Mouse (Mus musculus): ENCODE measurements at regions not wholly inside any gene's neighbourhood (a gene's known extent, or its start where the extent isn't known, plus 50 kb on each side); places are given as distances from the start of the nearest gene placed in this dataset.

DNA sequence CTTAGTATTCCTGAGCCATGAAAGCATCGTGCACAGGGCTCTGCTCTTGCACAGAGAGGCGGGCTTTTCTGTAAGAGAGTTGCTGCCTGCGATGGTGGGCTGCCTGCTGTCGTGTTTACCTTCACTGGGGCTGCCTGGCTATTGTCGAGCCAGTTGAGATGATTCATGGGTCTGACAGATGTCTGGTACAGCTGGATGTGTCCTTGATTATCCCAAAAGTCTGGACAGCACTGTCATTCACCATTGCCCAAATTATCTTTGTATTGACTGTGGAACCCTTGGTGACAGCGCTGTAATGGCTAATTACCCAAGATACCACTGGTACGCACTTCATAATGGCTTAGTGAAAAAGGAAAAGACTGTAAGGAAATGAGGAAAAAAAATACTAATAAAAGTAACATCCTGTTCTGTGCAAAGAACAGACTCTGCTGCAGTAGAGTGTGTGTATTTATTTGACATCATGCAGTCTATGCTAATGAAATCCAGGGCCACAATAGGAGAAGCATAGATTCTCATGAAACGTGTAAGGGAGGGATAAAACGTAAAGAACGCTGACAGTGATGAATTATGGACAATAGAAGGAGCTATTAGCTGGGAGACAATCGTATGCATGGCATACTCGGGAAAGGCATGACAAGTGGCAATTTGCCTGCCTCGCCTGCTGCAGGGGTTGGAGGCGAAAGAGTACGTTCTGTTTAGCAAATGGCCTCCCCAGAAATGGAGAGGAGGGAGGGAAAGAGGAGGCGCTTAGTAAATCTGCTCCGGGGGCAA is 208.2 kb upstream of the Atp5g3 start:
- in situ Hi-C loops (cut with MboI; ENCODE audit: low sequenced_read_pairs) = no loop called here

- in situ Hi-C loops (cut with MboI; ENCODE audit: low sequenced_read_pairs) = no loop called here
Observed at GRCm38 (mm10) chr2:74106472-74106871, 195.3 kb upstream of the Atp5g3 start.

- in situ Hi-C loops (cut with MboI; ENCODE audit: low sequenced_read_pairs) = no loop called here
Observed at GRCm38 (mm10) chr2:74099671-74100372, 188.7 kb upstream of the Atp5g3 start.

DNA sequence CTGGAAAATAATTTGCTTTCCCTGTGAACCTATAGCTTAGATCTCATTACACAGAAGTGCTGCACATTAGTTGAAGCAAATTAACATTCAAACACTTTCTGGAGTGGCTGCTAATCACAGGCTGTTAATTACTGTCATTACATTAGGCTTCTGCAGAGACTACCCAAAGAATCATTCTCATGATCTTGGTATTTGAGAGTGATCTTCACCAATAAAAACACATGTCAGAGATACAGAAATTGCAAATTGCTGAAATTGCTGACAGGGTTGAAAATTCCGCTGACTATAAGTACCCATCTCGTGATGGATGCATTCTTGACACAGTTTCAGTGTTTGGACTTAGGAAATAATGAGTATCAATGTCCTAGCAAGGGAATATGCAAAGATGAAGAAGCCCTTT is 185.7 kb upstream of the Atp5g3 start:
- in situ Hi-C loops (cut with MboI; ENCODE audit: low sequenced_read_pairs) = no loop called here

DNA sequence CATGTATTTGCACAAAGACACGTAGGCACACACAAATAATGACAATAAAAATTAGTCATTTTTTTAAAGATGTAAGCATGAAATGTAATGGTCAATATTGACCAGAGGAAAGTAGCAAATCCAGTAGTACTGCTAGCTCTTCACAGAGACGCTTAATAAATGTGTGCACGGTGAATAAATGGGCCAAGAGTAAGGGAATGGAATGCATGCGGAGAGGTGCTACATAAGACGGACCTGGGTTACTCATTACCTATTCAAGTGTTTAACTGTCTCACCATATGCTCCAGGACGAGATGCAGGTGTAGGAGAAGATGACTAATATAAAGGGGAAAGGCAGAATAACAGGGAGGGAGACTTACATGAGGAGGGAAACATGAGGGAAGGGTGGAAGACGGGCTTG is 182.4 kb upstream of the Atp5g3 start:
- in situ Hi-C loops (cut with MboI; ENCODE audit: low sequenced_read_pairs) = no loop called here

GRCm38 (mm10) chr2:74087375-74087774 is 176.2 kb upstream of the Atp5g3 start:
- in situ Hi-C loops (cut with MboI; ENCODE audit: low sequenced_read_pairs) = no loop called here

DNA sequence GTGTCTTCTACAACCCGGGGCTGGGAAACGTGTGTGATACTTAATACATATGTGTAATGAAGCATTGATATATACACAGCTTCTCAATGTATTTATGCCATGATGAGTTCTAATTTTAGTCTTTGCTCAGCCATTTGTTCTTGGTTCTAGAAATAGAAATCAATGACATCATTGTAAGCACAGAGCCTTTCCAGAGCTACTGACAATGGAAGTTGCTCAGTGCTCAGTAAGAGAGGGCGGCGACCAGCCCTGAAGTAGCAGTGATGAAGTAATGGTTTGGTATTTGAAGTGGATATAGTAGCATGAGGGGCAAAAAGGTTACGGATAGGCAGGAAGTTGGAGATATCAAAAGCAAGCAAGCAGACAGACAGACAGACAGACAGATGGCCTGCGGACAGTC is 173.8 kb upstream of the Atp5g3 start:
- in situ Hi-C loops (cut with MboI; ENCODE audit: low sequenced_read_pairs) = no loop called here

- in situ Hi-C loops (cut with MboI; ENCODE audit: low sequenced_read_pairs) = no loop called here
Observed at GRCm38 (mm10) chr2:74076774-74077173, 165.6 kb upstream of the Atp5g3 start.

DNA sequence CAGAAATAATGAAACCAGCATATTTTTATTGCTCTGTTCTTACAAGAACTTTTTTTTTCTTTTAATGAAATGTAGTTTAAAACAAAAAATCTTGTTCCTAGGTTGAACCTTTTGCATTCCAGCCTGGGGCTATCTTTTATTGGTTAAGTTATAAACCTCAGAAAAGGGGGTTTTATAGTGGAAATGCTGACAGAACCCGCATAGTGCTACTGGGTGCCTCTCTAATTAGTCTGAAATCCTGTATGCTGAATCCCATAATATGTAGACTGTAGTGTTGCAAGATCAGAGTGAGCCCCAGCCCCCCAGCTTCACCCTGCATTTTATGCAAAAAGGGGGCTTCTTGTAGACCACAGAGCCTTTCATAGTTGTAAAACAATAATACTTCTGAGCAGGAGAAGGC is 164.4 kb upstream of the Atp5g3 start:
- in situ Hi-C loops (cut with MboI; ENCODE audit: low sequenced_read_pairs) = no loop called here

DNA sequence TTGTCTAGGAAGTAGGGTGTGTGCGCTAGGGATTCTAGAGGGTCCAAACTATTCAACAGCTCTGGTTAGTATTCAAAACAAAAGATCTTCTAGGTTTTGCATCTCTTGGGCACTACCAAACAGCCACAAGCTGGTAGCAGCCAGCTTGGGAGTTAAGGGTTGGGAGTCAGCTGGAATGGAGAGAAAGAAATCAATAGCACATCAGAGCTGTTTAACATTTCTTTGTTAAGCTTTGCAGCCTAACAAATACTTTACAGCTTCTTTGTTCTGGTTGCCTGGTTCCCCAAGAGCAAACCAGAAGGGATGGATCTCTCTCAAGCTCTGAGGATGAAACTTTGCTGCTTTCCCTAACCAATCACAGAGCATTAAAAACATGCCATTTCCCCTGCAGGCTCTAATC is 162.3 kb upstream of the Atp5g3 start:
- in situ Hi-C loops (cut with MboI; ENCODE audit: low sequenced_read_pairs) = loop anchor here (25.0 kb wide), 1 partner anchor 589 kb away; the partner anchor contains the start of genes Evx2 and Hoxd13

DNA sequence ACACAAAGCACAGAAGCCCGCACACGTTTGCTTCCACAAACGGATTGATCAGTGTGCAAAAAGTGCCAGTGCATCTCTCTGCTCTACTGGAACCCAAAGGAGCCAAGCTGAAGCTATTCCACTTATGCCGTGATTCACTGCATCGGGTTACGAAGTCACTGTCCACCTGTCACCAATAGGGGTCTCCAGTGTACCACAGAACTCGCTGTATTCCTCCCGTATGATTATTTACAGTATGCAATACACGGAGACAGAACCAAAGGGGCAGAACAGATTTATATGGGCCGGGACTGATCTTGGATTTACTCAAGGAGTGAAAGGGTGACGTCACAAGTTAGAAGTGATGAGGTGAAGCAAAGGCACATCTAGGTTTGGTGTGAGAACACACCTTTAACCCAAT is 155.5 kb upstream of the Atp5g3 start:
- in situ Hi-C loops (cut with MboI; ENCODE audit: low sequenced_read_pairs) = loop anchor here (25.0 kb wide), 1 partner anchor 596 kb away; the partner anchor contains the start of genes Evx2 and Hoxd13

- in situ Hi-C loops (cut with MboI; ENCODE audit: low sequenced_read_pairs) = loop anchor here (25.0 kb wide), 1 partner anchor 598 kb away; the partner anchor contains the start of genes Evx2 and Hoxd13
Observed at GRCm38 (mm10) chr2:74064369-74064768, 153.2 kb upstream of the Atp5g3 start.

- in situ Hi-C loops (cut with MboI; ENCODE audit: low sequenced_read_pairs) = loop anchor here (25.0 kb wide), 1 partner anchor 599 kb away; the partner anchor contains the start of genes Evx2 and Hoxd13
Observed at GRCm38 (mm10) chr2:74063777-74064176, 152.7 kb upstream of the Atp5g3 start.

DNA sequence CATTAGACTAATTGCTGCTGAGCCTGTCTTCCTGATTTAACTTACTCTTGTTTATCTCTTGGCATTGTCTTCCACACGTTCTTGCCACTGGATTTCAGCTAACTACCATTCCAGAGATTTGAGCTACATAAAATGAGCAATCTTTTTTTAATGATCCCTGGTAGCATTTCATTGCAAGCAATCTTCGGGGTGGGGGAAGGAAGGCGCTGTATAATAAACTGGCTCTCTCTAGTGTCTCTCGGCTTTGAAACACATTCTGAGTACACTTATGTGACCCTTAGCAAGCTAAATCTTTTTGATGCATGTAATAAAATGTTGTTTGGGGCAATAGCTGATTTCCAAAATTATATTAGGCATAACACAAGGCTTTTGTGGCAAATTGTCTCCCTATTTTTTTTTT is 152.2 kb upstream of the Atp5g3 start:
- in situ Hi-C loops (cut with MboI; ENCODE audit: low sequenced_read_pairs) = loop anchor here (25.0 kb wide), 1 partner anchor 599 kb away; the partner anchor contains the start of genes Evx2 and Hoxd13

DNA sequence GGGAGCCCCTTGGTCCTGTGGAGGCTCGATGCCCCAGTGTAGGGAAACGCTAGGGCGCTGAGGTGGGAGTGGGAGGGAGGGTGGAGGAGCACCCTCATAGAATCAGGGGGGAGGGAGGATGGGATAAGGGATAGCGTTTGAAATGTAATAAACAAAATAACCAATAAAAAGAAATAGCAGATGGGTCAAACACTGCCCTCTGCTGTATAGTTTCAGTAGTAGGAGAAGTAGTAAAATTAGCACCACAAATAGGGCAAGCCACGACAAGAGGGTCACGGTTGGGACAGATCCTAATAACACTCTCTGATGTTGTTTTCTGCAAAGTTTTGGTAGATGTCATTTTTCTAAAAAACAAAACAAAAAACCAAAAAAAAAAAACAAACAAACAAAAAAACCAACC is 131.3 kb upstream of the Atp5g3 start:
- in situ Hi-C loops (cut with MboI; ENCODE audit: low sequenced_read_pairs) = no loop called here

GRCm38 (mm10) chr2:74039580-74039979 is 128.5 kb upstream of the Atp5g3 start:
- in situ Hi-C loops (cut with MboI; ENCODE audit: low sequenced_read_pairs) = no loop called here

GRCm38 (mm10) chr2:74036043-74036442 is 124.9 kb upstream of the Atp5g3 start:
- in situ Hi-C loops (cut with MboI; ENCODE audit: low sequenced_read_pairs) = no loop called here

- in situ Hi-C loops (cut with MboI; ENCODE audit: low sequenced_read_pairs) = no loop called here
Observed at GRCm38 (mm10) chr2:74032177-74033021, 121.3 kb upstream of the Atp5g3 start.

DNA sequence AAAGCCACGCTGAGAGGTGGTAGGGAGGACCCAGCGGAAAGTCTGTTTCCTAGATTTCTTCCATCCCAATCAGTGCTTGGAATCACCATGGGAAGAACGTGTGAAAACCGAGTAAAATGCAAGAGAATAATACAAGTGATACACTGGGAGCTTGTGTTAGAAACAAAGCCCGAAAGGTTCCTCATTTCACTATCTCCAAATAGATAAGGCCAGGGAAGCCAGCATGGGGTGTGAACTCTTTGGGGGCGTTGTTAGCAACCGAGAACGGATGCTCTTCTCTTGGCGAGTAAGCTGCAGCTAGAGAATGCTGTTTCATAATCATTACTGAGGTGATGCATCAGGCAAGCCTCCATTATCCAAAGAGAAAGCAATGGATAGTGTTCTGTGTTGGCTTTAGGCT is 118.8 kb upstream of the Atp5g3 start:
- in situ Hi-C loops (cut with MboI; ENCODE audit: low sequenced_read_pairs) = no loop called here

- in situ Hi-C loops (cut with MboI; ENCODE audit: low sequenced_read_pairs) = no loop called here
Observed at GRCm38 (mm10) chr2:74027404-74028104, 116.4 kb upstream of the Atp5g3 start.

All from CH12F3 (cell line).